Mouse (Mus musculus): ENCODE data around the gene Loxl4.

Loxl4 gene

GRCm38 (mm10) chr19:42566283-42567019 is 46.2 kb downstream of the Loxl4 start:
- DNase-seq (ENCODE audit: low spot score in 2 of 2) = peak in 1 of 2 experiments; percentile 46

- DNase-seq (ENCODE audit: low spot score in 2 of 2) = peak in 1 of 2 experiments; percentile 30
These were observed 48.8 kb downstream of the Loxl4 start for GRCm38 (mm10) chr19:42563726-42564270.

GRCm38 (mm10) chr19:42562981-42563380 is 49.6 kb downstream of the Loxl4 start:
- no peak for DNase-seq (ENCODE audit: low spot score in 2 of 2)

GRCm38 (mm10) chr19:42561991-42562390 is 50.6 kb downstream of the Loxl4 start:
- peak in 1 of 2 experiments; percentile 21 for DNase-seq (ENCODE audit: low spot score in 2 of 2)

- DNase-seq (ENCODE audit: low spot score in 2 of 2) = no peak
These were observed 53.9 kb downstream of the Loxl4 start for GRCm38 (mm10) chr19:42558701-42559100.

Measured in heart, adult 9 months (tissue).